Mouse (Mus musculus) urinary bladder, adult 2 months (tissue): ENCODE measurements around the gene Usp45. TPM values are rescaled to one million over a fixed set of nuclear protein-coding genes. Genes with fewer than 3 reads are reported as not detected.

Experiments
- DNase-seq: peaks from one replicate; pipeline ENCODE4 v3.0.0; 2022; ENCODE audit warnings: low spot score
- polyA plus RNA-seq: library from polyadenylated mRNA; depleted of rRNA; stranded (reverse); fragments of >200 nt; gene quantifications from 2 replicates; pipeline ENCODE4 v1.2.3, GENCODE M21; 2012; rRNA removed

Gene Usp45
- polyA plus RNA-seq, 1 experiment: 11.5 TPM

DNA sequence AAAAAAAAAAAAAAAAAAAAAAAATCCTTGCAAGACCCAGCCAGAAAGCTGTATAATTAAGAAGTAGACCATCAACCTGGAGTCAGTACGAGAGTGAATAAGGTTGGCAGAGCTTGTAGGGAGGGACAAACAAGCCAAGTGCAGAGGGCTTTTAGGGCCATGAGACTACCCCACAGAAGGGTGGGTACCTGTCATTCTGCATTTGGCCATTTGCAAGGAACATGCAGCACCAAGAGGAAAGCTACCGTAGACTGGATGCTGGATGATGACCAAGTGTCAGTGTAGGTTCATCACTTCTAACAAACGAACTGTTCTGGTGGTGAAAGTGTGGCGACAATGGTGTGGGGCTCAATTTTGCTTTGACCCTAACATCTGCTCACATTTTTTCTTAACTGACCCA lies 22.9 kb downstream of the Usp45 start:
- DNase-seq: no peak

DNA sequence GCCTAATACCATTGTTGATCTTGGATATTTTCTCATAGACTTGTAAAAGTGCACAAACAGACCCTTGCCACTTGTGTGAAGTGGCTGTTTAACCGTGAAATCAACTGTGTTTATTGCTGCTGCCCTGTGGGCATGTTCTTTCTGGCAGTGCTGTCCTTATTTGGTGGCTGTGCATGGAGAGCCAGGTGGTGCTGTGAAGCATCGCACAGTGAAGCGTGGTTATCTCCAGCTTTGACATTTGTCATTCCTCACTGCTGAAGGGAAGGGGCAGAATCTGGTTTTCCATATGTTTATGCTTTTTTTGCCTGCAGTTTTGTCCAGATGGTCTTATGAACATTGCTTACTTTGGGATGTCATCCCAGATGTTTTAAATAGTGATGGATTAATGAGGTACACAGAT lies 26.7 kb downstream of the Usp45 start:
- DNase-seq: no peak

DNA sequence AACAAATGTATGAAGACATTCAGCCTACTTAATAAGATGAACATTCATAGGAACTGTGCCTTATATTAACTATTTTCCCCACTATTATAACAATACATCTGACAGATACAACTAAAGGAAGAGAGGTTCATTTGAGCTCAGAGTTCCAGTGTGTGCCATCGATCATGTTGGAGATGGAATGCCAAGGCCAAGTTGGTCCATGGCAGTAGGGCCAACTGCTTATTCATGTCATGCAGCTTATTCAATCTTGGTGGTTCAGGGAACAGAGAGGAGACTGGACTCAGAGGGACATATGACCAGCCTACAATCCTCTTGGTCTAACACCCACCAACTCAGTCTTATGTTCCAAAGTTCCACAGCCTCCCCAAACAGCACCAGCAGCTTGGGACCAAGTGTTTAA lies 34.1 kb downstream of the Usp45 start:
- no peak for DNase-seq

DNA sequence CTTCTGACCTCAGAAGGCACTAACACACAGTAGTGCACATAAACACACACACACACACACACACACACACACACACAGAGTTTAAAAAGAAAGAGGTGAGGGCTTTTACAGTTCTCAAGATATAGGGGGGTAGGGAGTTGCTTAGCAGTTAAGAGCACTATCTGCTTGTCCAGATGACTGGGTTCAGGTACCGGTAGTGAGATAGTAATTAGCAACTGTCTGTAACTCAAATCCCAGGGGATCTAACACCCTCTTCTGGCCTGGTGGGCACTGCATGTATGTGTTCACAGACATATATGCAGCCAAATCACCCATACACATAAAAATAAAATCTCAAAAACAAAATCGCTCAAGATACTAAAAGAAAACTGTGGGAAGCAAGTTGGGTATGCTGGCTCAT lies 34.7 kb downstream of the Usp45 start:
- DNase-seq: no peak

DNA sequence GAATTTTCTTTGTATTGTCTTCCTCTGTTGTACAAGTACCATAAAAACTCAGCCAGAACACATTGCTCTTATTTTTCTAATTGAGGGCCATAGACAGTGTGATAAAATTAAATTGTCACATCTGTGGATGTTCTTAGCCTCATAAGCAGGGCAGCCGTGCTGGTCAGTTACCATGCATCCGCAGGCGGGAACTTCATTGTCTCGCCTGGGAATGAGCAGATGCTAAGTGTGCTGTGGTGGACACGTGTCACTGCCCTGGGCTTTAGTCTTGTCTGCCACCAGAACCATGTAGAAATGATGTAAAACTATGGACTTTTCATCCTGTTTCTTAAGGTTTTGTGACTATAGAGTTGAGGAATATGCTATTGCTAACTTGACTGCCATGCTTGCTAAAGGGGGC lies 40.2 kb downstream of the Usp45 start:
- DNase-seq: no peak

DNA sequence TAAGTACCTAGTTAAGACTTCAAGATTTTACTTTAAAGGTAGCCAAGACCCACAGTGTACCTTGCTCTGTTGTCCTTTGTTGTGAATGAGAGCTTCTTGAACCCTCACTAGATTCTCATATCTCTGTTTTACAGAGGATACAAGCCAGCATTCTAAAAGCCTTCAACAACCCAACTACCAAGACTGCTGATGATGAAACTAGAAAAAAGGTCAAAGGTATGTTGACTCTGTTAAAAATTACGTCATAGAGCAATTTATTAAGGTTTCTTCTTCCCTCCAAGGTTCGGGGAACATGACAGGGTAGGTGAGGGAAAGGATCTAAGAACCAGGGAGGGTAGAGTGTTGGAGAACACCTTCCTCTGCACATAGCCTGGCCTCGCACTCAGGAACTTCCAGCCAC lies 43.7 kb downstream of the Usp45 start:
- DNase-seq: no peak

DNA sequence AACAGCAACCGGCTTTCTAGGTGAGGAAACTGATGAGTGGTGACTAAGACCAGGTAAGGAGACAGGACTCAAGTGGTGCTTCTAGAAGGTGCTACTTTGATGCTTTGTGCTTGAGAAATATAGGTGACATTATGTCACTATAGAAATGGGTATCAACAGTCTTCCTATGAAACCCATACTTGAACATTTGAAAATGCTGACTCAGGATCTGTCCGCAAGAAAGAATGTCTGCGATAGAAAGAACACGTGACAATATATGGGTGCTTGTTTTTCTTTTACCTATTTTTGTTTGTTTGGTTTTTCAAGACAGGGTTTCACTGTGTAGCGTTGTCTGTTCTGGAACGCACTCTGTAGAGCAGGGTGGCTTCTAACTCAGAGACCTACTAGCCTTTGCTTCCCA lies 45.7 kb downstream of the Usp45 start:
- DNase-seq: no peak

DNA sequence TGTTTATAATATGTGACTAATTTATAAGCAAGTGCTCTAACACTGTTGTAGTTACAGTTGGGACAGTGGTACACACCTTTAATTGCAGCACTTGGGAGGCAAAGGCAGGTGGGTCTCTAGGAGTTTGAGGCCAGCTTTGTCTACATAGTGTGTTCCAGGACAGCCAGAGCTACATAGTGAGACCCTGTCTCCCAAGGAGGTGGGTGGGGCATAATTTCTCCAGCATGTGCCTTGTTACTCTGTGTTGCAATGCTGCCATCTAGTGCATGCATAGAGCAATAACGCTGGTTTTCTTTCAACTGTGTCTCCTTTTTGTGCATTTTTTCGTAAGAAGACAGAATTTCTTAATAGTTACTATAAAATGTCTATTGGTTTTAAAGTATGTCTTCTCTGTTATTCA lies 47.1 kb downstream of the Usp45 start:
- DNase-seq: no peak

DNA sequence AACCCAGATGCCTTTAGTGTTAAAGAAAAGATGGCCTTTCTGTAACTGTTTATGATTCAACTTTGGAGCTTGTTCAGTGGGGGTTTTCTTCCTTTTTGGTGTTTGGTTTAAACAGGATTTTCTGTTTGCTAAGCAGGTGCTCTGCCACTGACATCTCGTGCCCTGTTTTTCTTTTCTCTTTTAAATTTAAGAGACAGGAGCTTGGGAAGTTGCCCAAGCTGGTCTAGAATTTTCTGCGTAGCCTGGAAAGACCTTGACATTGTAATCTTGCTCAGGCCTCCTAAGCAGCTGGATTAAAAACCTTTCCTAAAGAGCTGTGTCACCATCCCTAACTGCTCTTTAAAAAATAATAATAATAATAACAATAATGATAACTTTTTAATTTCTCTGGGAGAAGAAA lies 59.7 kb downstream of the Usp45 start:
- no peak for DNase-seq

DNA sequence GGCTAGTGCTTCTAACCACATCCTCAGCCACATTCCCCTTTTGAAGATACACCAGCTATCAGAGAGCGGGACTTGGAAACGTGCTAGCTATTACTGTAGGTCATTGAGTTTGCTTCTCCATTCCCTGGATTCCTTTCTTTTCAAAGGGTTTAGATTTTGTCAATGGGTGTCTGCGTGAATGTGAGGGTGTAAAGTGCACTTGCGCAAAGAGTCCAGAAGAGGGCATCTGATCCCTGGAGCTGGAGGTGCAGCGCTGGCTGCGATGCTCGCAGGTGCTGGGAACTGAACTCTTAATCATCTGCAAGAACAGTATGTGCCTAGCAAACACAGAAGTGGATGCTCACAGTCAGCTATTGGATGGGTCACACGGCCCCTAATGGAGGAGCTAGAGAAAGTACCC lies 65.9 kb downstream of the Usp45 start:
- DNase-seq: no peak

DNA sequence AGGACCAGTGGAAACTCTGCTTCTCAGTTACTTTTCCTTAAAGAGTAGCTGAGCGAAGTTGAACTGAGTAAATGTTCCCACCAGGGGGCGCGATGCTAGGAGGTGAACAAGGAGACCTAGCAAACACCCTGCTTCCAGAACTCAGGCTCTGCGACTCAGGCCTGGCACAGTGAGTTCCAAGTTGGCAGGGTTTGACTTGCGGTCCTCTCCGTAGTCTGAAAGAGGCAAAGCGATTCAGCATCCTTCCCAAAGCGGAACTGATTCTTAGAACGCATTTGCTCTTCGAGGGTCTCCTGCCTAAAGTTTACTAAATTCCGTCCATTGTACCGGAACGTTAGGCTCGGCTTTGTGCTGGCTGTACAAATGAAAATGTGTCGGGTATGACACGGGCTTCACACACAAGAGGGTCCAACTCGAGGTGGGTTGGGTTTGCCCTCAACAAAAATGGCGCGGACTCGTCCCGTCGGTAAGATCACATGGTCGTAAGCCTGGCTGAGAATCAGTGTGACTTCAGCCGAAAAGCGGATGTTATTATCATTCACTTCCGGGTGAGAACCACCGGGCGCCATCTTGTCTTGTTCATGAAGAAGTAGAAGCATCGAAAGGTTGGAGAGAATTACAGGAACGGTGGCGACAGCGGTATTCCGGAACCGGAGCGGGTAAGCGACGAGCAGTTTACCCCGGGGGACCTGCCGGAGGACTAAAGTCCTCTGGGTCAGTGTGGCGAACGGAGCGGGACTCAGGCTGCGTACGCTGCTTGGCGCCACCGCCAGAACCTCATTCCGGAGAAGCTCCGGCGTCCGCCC lies 80.7 kb downstream of the Usp45 start, which contains the start of gene Pnisr:
Pnisr (plus strand) TSS at position 103 of the 806 bp plus-strand sequence.
- peak; percentile 86 for DNase-seq

DNA sequence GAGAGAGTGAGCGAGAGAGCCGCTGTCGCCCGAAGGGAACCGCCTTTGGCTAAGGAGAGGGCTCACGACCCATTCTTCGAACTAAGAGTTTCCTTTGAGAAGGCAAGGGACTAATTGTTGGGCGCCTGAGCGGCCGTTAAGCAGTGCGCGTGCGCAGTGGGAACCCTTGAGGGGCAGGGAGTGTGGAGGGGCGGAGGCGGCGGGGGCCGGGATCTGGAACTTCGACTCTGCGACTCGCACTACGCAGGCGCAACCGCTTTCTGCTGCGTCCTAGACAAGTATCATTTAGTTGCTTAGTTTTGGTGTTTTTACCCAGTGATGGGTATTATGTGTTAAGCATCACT lies 81.3 kb downstream of the Usp45 start:
- no peak for DNase-seq

DNA sequence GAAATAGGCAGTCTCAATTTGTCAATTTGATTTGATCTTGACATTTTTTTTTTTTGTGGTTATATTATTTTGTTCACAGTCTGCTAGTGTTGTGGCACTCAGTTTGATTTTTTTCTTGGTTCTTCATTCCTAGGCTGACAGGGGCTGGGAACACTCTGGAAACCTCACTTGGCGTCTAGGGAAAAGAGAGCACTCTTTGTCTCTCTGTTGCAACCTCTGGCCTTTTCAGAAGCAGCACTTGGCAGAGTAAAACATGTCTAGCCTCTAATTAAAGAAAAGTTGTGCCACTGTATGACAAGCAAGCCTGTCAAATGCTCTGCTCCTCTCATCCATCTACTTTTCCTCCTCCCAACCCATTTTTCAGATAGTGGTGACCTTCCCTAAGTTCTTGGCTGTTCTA lies 90.5 kb downstream of the Usp45 start:
- no peak for DNase-seq

DNA sequence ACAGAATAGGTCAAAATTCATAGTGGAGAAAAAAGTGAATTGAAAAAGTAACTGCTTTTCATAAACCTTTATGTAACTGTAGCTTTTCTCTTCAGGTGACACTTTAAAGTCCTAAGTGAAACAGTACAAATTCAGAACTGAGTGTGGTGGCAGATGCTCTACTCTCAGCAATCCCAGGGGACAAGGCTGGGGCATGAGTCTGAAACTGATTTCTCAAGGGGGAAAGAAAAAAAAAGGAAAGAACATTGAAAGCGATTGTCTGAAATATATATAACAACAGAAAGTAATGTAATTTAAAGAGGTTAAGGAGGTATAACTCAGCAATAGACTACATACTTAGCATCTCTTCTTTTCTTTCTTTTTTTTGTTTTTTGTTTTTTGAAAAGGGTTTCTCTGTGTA lies 98.3 kb downstream of the Usp45 start:
- DNase-seq: no peak

DNA sequence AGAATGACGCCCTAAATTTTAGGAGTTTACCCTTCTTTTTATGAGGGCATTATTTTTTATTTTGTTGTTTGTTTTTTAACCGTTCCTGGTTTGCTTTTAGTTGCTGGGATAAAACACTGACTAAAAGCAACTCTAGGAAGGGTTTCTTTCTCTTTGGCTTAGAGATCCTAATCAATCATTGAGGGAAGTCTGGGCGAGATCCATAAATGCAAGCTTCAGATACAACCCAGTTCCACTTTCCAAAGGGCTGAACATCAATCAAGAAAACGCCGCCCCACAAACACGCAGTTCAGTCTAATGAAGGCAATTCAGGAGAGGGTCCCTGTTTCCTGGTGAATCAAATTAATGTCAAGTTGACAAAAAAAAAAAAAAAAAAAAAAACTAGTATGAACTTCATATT lies 111.8 kb downstream of the Usp45 start:
- DNase-seq: no peak

DNA sequence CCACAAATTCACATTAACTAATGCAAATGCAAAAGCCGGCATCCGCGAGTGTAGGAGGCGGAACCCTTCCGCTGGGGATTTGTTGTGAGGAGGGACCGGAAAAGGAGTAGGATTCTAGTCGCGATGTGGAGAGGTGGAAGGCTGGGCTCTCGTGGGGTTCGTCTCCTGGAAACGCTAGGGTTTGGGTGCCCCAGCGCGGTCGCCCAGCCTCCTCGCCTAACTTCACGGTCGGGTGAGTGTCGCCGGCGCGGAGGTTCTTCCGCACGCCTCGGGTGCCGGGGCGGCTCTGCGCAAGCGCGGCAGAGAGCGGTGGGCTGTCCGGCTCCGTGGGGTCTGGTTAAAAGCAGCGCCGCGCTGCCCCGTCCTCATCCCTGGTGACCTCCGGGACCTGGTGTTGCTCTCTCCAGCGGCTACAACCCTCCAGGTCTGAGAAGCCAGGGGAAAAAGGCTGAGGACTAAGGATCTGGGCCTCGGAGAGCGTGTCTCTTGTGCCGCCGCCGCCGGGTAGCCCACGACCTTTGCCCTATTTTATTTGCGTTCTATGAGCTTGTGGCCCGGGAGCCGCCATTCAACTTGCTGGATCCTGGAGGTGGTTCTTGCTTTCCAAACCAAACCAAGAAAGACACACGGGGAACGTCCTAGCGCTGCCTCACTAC lies 112.7 kb downstream of the Usp45 start, which contains the start of gene Coq3:
Coq3 (plus strand) TSS at position 109 of the 656 bp plus-strand sequence.
- DNase-seq: peak; percentile 81

DNA sequence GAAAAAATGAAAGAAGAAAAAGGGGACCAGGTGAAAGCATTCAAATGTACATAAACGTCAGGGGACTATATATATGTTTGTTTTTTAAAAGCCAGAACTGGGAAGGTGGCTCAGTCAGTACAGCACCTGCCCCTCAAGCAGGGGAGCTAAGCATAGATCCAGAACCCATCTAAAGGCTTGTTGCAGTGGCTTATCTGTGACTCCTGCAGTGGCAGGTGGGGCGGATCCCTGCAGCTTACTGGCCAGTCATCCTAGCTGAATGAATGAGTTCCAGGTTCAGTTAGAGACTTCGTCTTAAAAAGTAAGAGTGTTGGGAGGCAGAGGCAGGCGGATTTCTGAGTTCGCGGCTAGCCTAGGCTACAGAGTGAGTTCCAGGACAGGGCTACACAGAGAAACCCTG lies 115.8 kb downstream of the Usp45 start:
- DNase-seq: no peak

DNA sequence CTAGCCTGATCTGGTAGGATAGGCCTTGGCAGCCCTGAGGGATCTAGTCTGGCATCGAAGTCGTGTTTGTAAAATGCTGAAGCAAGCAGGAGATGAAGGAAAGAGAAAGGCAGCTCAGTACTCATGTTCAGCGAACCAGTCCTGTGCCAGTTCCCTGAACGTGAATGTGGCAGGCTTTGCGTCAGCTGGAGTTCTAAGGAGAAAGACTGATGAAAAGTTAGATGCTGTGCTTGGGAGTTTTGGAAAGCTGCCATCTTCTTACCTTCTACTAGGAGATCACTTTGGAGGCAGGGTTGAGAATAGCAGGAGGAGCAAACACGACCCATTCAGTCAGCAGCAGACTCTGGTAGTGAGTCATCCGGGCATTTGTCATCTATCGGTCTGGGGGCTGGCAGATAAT lies 118.9 kb downstream of the Usp45 start:
- DNase-seq: no peak

Other genes starting within 250 kb of the Usp45 start
- gene Prdm13, start 81.2 kb upstream of the Usp45 start, polyA plus RNA-seq: not detected in 2 replicates
- 17.7 and 21.3 TPM in 2 replicates for gene Ccnc, start 39.5 kb upstream of the Usp45 start, polyA plus RNA-seq
- 19.3 and 22.2 TPM in 2 replicates for gene Tstd3, start 56 bp downstream of the Usp45 start, polyA plus RNA-seq
- gene Pnisr, start 80.4 kb downstream of the Usp45 start, polyA plus RNA-seq: 155 and 166 TPM in 2 replicates
- 8.1 and 8.7 TPM in 2 replicates for gene Coq3, start 112.5 kb downstream of the Usp45 start, polyA plus RNA-seq
- 13.2 and 19.7 TPM in 2 replicates for gene Faxc, start 164.2 kb downstream of the Usp45 start, polyA plus RNA-seq